Mouse (Mus musculus): ENCODE data around the gene Igsf6.
"Not testable (repeated sequence)": the region's sequence is repeated elsewhere in the genome, so short reads cannot be mapped to it uniquely, and the experiment has no call there.

Igsf6 gene

DNA sequence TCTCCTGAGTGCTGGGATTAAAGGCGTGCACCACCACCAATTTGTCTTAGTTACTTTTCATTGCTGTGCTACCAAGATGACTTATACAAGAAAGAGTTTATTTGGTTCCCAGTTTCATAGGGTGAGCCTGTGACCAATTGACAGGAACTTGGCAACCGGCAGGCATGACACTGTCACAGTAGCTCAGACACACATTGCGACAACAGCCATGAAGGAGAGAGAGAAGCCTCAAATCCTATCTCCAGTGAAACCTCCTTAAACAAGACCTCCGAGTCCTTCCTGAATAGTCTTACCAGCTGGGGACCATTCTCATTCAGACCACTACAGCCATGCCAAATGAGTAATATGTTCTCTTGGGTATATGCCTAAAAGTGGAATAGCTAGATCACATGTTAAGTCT, 21.3 kb downstream of the Igsf6 start:
- no peak for DNase-seq

DNA sequence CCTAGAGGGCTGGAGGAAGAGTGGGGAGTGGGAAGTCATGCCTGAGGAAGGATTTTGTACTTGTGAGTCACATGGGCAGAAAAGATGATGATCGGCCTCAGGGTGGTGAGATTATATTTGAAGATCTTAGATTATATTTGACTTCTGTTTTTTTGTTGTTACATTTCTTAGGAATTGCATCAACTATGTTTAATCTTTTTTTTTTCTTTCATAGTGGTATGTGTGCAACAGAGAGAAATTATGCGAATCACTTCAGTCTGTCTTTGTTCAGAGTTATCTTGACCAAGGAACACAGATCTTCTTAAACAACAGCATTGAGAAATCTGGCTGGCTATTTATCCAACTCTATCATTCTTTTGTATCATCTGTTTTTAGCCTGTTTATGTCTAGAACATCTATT, 26.7 kb downstream of the Igsf6 start:
- no peak for DNase-seq

DNA sequence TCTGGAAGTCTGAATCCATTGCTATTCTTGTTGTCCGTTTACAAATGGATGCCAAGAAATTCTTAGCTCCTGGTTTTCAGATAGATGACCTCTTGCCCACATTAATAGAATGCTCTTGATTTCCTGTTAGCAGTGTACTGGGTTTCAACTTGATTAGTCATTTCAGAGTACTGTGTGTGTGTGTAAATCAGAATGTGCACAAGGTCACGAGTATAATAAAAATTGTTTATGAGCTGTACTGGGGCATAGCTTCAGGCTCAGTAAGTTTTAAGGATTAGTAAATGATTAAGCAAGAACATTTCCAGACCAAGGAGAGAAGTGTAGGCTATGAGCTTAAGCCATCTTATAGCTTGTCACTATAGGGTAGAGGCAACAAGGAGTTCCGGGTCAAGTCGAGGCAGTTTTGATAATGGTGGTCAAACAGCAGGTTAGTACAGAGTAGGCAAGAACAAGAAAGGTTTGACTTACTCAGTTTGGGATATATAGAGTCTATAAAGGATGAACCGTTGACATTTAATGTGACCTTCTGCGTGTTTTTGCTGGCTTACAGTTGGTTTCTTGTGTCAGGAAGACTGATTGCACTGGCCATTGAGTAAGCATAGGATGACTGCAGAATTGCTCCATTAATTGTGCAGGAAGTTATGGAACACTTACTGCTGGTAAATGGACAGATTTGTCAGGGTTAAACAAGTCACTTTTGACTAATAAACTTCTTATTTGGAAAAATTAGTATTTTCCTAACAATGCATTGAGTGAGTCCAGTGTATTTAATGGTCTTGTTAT, 28.5 kb downstream of the Igsf6 start:
- no peak for DNase-seq

DNA sequence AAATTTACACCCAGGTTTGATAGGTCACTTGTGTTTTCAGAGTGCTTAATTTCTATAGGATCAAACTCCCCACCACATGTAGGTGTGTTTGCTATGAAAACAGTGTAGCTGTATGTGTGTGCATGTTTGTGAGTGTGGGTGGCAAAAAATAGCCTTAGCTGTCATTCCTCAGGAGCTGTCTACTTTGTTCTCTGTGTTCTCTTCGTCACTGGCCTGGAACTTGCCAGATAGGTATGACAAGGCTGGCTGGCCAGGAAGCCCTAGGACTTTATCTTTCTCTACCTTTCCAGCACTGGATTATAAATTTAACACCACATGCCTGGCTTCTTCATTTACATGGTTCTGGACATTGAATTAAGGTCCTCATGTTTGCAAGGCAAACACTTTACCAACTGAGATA, 30.1 kb downstream of the Igsf6 start:
- no peak for DNase-seq

DNA sequence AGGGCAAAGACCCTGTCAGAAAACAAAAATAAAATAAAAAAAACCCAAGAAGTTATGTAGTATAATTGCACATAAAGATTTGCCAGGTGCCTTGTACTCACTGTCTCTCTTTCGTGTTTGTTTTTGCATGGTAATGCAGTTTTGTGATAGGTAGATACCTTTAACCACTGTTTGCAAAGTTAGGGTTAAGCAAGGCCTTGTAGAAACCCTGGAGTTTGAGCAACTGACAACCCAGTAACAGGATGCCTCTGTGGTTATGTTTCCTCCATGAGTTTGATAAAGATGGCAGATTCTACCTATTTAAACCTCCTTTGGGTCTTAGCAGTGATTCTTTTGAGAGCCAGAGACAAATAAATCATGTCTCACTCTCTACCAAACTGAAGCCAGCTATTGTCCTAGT, 30.9 kb downstream of the Igsf6 start:
- DNase-seq: no peak

DNA sequence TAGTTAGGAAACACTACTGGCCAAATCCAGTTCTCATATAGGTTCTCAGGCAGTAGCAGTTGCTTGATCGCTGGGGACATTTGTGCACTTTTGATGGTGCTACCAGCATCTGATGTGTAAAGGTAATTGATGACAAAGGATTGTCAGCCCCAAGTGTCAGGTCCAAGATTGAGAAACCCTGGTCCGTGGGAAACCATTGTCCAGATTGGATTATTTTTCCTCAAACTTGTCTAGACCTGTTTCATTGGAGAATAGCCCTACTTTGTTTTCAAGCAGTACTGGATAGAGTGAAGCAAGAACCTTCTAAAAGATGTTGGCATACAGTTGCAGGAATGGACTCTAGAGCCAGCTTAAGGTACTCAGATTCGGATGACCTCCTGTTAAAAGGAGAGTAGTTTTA, 31.4 kb downstream of the Igsf6 start:
- DNase-seq: no peak

DNA sequence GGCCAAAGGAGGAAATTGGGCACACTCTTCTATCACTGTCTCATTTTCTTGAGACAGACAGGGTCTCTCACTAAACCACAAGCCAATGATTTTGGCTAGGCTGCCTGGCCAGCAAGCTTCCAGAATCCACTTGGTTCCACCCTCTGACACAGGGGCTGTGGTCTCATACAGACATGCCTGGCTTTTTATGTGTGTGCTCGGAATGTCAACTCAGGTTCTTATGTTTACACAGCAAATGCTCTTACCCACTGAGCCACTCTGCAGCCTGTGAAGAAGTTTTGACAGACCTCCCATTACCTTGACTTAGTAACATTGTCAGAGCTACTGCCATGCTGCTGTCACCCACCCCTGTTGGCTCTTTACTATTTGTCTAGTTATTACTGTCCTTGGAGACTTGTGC, 32.4 kb downstream of the Igsf6 start:
- DNase-seq: no peak

DNA sequence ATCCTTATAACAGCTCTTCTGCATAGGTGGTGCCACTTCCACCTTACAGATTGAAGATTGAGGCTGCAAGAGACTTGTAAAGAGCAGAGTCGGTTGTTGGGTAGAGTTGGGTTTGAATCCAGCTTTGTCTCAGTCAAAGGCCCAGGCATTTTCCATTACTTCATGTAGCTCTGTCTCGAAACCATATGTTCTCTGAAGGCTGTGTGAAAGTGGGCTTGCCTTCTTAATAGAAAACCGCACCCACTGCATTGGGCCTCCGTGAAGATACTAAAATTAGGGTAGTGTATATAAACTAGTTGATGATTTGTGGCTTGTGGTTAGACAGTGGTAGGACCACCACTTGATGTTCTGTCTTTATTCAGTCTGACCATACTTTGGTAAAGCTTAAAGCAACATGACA, 33.8 kb downstream of the Igsf6 start:
- DNase-seq: no peak

DNA sequence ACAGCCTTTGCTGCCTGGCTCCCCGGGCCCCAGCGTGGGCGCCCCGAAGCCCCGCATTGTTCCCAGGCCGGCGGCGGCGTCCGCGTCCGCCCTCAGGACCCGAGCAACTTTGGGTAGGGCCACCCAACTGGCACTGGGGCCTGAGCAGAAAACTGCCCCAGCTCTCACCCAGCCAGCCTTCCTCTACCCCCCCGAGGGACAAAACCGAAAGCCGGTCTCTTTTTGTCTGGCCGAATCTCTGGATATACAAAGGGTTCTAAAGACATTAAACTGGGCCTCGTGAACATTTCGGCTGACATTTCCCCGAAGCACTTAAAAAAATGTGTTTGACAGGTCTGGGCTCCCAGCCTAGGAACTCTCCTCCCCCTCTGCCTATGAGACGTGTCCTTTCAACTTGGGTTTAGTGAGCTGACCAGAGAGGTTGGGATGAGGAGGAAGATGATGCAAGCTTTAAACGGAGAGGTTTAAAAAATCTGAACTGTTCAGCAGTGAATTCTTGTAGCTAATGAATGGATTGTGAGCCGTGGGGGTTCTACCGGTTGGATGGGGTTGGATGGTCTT, 39.1 kb downstream of the Igsf6 start:
- peak; percentile 52 for DNase-seq

DNA sequence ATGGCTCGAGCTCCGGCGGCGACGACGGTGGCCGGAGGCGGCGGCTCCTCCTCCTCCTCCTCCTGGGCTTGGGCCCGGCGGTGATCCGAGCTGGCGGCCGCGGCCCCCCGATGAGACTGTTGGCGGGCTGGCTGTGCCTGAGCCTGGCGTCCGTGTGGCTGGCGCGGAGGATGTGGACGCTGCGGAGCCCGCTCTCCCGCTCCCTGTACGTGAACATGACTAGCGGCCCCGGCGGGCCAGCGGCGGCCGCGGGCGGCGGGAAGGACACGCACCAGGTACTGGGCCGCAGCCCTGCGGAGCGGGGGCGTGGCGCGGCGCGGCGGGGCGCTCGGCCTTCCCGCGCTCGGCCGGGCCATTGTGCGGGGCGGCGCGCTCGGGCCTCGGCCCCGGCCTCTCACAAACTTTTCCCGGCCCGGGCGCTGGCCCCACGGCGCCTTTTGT, 39.7 kb downstream of the Igsf6 start:
- no peak for DNase-seq

DNA sequence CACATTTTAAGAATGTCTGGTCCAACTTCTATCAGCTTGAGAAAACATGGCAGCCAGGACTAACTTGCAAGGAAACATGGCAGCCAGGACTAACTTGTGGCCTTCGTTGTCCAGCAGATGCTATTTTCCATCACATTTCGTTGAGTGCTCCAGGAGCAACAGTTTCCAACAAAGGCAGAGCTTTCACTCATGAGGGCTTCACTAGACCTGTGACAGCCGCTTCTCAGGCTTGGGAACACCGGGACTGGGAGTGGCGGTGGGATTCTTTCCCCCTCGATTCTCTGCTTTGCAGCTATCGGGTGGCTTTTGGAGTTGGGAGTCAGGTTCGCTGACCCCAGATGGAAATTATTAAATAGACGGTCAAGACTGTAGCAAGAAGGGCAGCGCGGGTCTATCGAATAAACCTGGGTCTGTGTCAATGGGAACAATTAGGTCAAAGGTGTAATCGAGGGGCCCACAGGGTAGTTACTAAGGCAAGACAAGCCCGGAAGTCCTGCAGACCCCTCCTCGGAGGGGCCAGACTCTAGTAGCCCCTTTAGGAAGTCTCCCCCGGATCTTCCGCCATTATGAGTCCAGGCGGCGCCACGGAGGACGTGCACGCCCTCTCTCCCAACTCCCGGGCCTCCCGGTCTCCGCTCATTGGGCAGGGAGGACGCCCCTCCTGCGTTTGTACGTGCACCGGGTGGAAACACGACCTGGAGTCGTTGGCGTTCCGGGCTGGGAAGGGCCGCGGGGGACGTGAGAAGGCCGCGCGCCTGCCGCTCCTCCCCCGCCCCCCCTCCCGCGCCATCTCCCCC, 40.3 kb downstream of the Igsf6 start, which contains the start of gene Mettl9:
Mettl9 (plus strand) TSS at position 590 of the 797 bp plus-strand sequence.
- peak; percentile 91 for DNase-seq

DNA sequence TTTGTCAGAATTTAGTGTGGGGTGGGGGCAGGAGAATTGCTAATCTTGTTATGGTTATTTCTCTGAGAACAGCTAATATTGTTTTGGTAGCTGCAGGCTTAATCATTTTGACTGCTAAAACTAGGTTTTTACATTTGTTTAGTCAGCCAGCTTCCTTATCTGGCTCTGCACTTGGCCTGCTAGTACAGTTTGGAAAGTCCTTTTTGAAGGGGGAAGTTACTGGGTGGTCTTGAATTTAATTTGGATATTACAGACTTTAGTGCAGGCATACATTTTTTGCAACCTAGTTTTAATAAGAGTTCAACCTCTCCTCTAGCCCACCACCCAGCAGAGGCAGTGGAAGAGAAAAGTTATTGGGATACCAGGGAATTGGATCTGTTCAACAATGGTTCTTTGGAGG, 44.4 kb downstream of the Igsf6 start:
- not testable (repeated sequence) for DNase-seq

DNA sequence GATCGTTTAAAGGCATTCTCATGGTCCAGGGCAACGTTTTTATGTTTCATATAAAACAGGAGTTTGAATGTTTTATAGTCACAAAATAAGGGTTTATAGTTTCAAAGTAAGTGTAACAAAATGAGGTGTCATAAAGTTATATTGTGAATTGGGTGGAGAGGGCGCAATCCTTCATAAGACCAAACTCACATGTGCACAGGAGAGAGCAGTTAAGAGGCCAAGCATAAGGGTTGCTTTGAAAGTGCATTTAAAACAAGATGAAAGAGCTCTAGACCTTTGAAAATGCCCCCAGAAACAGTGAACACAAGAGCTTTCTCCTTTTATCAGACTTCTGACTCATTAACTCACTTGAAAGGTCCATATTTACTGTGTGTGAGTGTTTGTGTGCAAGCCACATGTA, 48.1 kb downstream of the Igsf6 start:
- no peak for DNase-seq

DNA sequence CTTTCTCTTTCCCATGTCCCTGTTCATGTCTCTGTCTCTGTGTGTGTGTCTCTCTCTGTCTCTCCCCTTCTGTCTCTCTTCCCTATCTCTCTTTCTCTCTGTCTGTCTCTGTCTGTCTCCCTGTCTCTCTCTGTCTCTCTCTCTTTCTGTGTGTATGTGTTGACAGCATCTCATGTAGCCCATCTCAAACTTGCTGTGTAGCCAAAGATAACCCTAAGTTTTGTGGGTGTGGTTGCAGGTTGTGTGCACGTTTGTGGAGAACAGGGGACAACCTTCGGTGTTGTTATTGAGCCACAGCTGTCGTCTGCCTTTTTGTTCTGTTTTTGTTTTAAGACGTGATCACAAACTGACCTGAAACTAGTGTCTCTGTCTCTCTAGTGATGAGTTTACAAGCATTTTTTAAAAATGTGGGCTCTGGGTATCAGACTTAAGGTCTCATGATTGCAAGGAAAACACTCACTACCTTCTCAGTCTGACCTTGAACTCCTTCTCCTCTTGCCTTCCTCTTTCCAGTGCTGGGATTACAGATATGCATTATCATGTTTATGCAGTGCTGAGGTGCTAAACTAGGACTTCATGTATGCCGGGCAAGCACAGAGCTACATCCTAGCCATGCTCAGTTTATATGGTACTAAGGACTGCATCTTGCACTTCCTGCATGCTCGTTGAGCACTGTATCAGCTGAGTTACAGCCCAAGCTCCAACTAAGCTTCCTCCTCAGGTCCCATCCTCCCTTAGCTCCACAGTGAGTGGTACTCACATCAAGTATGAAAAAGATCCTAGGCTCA, 49.0 kb downstream of the Igsf6 start:
- DNase-seq: no peak

DNA sequence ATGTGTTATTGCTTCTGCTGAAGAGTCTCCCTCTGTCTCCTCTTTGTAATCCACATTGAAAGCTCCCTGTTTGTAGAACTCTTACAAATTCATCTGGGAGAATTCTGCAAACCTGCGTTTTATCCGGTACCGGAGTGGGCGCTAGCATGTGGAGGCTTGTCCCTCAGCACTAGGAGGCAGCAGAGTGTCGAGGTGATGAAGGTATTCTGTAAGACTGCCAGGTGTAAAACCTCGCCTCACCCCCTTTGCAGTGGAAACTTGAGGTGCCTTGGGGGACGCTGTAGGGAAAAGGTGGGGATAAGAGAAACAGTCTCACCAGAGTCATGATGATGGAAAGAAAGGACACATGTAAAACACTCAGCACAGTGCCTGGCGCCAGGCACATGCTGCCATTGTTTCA, 54.1 kb downstream of the Igsf6 start:
- no peak for DNase-seq

DNA sequence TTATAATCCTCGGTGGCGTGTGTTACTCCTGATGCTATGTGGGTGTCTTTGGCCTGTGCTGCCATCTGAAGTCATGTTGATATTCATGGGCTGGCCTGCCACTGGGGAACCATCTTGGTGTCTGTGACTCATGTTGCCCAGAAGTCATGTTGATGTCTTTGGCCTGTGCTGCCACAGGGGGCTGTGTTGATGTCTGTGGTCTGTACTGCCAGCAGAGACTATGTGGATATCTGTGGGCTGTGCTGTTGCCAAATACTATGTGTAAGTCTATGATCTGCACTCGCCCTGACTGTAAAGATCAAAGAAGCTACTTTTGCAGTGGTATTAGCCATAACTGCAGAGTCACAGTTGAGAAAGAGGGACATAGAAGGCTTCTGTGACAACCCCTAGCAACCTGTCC, 55.6 kb downstream of the Igsf6 start:
- no peak for DNase-seq

DNA sequence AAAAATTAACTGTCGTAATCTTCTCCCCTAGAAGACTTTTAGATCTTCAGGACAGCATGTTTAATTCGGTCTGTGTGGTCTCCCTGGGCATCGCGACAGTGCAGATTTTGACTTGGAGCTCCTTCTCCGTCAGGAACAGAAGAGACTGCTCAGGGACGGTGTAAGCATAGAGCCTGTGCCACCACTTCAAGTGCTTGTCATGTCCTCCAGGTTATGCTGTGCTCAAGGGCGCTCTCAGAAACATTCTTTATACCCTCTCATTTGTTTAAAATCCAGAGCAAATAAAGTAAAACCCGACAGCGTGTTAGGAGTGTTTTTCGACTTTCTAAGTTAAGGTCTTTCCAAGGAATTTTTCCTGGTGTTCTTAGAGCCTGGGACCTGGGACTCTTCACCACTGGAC, 59.9 kb downstream of the Igsf6 start:
- no peak for DNase-seq

Data from kidney, adult 11 months (tissue).